ENCODE assay signal across 11 mouse cellular contexts in genomic region chr1:35579992-35580391, GRCm38 (mm10).
"Had no signal": no experiment of that assay in that cellular context is flagged by ENCODE, and none has a peak within 500 bp of the region (broad histone marks: within the 10 kb centered on the region; RNA-seq: fewer than 3 reads in every experiment).

No protein-coding gene starts in this region.

- ATAC-seq: liver, postnatal 0 days; midbrain, embryonic 13.5 days had no signal

- H3K4me1 ChIP-seq: liver, embryonic 13.5 days; lung, embryonic 15.5 days; midbrain, embryonic 13.5 days had no signal

- H3K9me3 ChIP-seq: liver, embryonic 13.5 days; lung, embryonic 15.5 days; midbrain, embryonic 13.5 days had no signal

- H3K27ac ChIP-seq: kidney, postnatal 0 days; liver, embryonic 13.5 days; lung, embryonic 15.5 days; midbrain, embryonic 13.5 days; stomach, postnatal 0 days had no signal

- H3K27me3 ChIP-seq: liver, embryonic 13.5 days; lung, embryonic 15.5 days; midbrain, embryonic 13.5 days had no signal

- H3K36me3 ChIP-seq: liver, embryonic 13.5 days; lung, embryonic 15.5 days; midbrain, embryonic 13.5 days had no signal

- H3K9ac ChIP-seq: liver, embryonic 13.5 days; liver, postnatal 0 days; lung, embryonic 15.5 days; midbrain, embryonic 13.5 days had no signal

- H3K4me3 ChIP-seq: liver, embryonic 13.5 days; lung, embryonic 15.5 days; midbrain, embryonic 13.5 days had no signal

- DNase-seq: kidney, adult 8-10 months; kidney, postnatal 36 days; left cerebral cortex, postnatal 4 days; liver; liver, embryonic 13.5 days; liver, postnatal 0 days; right cerebral cortex, postnatal 14 days had no signal

- H3K4me2 ChIP-seq: liver, embryonic 13.5 days; lung, embryonic 15.5 days; midbrain, embryonic 13.5 days had no signal
